Mouse (Mus musculus) cerebellum, adult 11 months (tissue): Measurements from ENCODE around the gene Rps18.
"Not testable (repeated sequence)": the region's sequence is repeated elsewhere in the genome, so short reads cannot be mapped to it uniquely, and the experiment has no call there.

ENCODE experiments used
- DNase-seq: peaks from one replicate; pipeline ENCODE4 v3.0.0; 2022

Gene Rps18

DNA sequence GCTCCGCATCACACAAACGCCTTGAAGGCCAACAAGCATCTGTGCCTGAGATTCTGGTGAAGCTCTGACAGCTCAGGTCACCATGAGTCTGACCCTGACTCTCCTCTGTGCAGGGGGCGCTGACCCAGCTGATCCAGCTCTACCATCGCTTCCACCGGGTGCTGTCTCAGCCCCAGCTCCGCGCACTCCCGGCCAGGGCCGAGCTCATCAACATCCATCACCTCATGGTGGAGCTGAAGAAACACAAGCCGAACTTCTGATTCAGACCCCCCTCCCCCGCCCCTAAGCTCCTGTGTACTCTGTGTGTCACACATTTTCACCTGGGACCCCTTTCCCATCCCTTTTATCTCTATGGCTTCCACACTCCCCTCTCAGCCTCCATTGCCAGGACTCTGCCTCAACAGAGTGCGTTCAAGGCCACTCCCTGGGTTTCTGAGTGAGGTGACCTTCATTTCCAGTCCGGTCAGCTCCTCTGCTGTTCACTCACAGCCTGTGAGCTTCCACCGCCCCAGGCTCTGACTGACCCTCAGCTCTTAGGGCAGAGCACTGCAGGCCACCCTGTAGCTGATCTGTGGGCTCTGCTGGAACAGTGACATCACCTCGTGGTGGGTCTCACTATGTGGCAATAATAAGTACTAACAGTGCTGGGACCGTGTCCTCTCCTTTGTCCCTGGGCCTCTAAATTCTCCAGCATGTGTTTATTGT is 10.2 kb upstream of the Rps18 start:
- no peak for DNase-seq

DNA sequence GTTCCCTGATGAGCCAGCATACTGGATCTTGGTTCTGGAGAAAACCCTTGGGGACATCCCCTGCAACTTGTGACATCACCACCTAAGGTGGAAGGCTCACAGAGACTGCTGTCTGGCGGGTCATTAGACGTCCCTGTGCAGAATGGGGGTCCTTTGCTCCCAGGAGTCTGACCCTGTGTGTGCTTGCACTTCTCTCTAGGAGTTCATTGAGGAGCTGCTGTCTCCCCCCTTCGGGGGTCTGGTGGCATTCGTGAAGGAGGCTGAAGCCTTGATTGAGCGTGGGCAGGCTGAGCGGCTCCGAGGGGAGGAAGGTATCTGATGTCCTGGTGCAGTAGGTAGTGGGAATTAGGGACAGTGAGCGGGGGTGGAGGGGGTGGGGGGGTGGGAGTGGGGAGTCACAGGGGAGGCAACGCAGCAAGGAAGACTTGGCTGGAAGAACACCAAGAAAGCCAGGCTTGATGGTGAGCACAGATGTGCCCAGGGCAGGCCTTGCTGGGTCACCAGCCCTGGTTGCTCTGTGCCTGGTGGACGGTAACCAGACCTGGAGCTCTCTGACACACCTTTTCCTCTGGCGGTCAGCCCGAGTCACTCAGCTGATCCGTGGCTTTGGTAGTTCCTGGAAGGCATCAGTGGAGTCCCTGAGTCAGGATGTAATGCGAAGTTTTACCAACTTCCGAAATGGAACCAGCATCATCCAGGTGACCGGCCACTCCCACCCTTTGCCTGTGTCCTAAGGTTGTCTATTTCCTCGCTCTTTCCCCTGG is 9.5 kb upstream of the Rps18 start:
- DNase-seq, result no peak

DNA sequence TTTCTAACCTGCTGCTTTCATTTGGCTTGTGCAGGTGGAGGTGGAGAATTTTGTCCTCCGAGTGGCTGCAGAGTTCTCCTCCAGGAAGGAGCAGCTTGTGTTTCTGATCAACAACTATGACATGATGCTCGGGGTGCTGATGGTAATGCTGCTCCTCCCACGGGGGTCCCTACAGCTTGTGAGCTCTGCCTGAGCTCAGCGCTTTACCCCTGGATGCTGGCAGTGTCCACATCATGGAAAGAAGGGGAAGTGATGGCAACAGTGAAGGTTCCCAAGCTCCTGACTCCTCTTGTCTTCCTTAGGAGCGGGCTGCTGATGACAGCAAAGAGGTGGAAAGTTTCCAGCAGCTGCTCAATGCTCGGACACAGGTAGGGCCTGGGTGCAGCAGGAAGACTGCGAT is 7.1 kb upstream of the Rps18 start:
- no peak for DNase-seq

DNA sequence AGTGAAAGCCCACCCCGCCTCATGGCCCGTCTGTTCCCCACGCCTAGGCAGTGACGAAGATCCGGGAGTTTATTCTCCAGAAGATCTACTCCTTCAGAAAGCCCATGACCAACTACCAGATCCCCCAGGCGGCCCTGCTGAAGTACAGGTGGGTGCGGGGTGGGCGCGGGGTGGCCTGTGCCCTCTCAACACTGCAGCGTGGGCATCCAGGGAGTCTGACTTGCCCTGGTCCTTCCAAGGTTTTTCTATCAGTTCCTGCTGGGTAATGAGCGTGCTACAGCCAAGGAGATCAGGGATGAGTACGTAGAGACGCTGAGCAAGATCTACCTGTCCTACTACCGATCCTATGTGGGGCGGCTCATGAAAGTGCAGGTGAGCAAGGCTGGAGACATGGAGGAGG is 4.1 kb upstream of the Rps18 start:
- no peak for DNase-seq

DNA sequence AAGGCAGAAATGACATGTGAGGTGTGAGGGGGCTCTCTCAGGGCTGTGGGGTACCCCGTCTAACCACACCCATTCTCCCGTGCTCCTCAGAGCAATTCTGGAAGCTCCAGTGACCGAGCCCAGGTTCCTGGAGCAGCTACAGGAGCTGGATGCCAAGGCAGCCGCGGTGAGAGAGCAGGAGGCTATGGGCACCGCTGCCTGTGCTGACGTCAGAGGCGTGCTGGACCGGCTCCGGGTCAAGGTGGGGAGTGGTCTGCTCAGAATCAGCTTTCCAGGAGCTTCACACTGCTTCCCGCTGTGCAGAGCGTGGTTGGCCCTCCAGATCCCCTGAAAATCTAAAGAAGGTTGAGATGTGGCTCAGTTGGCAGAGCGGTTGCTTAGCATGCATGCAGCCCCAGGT is 3.3 kb upstream of the Rps18 start:
- DNase-seq, result no peak

DNA sequence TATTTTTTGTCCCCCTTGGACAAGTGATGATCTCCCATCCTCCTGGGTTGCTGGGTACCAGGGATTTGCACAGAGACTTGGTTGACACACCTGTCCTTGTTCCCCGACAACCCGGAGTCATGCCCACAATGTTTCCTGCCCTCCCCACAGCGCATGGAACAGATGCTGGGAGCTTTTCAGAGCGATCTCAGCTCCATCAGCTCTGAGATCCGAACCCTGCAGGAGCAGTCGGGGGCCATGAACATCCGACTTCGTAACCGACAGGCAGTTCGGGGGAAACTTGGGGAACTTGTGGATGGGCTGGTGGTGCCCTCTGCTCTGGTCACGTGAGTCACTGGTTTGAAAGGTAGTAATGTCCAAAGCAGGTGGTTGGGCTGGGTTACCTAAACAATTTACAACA is 2.6 kb upstream of the Rps18 start:
- no peak for DNase-seq

DNA sequence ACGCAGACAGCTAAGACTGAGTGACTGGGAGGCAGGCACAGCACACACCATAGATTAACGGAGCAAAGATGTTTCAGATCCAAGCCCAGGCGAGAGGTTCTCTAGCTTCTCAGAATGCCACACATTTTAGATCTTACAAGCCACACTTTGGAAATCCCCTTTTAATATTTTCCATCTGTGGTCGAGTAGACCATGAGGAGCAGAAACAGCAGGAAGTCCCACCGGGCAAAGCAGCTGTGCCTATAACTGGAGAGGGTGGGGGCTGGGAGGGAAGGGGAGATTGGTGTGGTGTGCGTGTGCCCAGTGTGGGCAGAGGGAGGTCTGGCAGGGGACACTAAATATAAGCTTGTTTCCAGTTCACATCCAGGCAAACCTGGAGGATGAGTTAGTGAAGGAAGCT is 1.7 kb upstream of the Rps18 start:
- no peak for DNase-seq

DNA sequence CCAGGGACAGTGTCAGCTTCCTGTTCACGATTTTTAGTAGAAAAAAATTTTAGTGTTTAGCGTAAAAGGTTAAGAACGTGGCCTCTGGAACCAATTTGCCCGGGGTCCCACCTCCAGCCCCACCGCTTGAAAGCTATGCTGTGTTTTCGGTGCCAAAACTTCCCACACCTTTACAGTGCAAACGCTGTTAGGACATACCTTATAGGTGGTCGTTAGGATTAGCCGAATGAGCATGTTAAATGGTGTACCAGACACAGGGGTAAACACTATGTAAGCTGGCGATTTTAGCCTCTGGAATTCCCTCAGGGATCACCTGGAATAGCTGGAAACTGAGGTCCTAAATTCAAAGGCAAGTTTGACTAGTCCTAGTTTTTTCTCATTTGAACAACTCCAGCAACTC is 535 bp upstream of the Rps18 start:
- DNase-seq, result no peak

DNA sequence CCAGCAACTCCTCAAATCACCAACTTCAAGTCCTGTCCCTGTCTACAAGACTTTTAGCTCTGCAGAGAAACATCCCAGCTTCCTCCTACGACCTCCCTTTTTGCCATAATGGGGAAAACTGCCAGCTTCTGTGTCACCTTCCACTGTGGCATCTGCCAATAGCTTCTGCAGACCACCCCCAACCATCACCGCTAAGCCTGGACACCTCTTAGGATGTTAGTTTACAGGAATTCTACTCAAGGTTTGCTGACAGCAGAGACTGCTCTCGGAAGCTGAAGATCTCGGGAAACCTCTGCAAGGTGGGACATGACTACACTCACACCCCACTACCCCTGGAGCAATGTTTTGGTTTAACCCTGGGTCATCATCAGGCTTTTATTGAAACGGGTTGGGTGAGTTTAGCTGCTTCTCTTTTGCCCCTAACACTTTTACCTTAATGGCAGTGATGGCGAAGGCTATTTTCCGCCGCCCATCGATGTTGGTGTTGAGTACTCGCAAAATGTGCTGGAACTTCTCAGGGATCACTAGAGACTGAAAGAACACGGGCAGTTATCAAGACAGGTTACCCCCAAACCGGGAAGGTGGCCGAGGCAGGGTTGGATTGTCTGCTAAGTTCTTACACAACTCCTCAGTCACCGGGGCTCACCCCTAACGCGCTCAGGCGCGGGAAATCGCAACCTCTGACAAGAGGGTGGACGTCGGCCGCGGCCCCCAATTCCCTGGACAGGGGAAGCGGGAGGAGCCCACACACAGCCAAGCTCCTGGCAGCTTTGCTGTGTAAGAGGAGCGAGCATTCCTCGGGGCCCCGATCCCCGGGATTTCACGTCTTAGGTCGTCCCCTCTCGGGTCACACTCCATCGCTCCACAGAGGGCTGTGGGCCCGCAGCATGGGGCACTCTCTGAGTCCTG is 901 bp downstream of the Rps18 start:
- DNase-seq, result no peak

DNA sequence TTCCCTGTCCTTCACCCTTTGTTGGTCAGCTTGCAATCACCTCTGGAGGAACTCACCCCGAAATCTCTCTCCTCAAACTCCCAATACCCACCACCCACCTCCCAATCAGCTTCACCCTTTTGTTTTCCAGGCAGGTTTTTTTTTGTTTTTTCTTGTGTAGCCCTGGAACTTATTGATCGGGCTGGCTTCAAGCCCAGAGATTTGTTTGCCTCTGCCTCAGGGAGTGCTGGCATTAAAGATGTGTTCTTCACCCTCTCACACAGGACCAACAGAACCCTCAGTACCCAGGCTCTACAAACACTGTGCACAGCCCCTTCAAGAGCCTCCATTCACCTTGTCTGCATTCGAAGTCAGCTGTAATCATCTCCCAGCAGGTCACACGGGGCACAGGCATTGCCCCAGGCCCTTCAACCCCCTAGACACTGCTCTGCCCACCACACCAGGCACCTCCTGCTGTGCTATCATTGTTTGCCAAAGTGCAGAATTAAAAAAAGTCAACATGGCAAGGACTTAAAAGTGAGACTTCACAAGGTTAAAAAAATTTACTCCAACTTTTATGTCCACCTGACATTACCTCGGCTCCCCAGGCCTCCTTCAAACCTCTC is 1.7 kb downstream of the Rps18 start:
- no peak for DNase-seq

DNA sequence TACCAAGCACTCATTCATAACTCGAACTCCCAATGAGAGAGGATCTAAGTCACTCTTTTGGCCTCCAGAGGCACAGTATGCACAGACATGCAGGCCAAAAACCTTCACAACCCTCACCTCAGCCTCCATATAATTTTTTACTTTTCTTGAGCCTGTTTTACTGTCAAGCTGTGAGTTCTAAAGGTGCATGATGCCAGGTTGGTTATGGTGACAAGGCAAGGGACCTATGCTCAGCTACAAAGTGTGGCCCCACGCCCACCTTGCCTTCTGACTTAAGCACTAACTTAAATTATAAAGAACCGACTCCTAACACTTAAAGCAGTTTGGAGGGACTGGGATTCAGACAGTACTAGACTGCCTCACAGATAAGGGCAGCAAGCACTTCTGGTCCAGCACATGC is 2.5 kb downstream of the Rps18 start:
- no peak for DNase-seq

DNA sequence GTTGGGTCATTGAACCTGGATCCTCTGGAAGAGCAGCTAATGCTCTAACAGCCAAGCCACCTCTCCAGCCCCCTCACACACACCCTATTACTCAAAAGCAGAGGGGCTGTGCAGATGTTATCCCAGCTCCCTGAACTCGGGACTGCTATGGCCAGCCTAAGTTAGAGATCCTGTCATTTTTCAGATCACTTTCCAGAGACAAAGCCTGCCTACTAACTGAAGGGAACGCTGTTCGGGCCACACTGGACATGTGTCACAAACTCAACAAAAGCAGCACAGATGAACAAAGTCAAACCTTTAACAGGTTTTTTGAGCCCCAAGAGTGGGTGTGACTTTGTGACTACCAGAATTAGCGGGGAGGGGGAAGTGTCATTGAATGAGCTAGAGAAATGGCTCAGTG is 2.9 kb downstream of the Rps18 start:
- no peak for DNase-seq

DNA sequence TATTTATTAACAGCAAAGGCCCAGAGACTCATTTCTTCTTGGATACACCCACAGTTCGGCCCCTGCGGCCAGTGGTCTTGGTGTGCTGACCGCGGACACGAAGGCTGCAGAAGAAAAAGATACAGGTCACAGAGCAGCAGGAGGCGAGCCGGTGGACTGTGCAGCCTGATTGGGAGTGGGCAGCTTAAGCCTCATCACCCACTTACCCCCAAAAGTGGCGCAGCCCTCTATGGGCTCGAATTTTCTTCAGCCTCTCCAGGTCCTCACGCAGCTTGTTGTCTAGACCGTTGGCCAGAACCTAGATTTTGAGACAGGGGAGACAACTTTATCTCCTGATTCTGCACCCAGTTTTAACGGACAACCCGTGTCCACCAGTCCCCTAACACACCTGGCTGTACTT is 3.8 kb downstream of the Rps18 start:
- DNase-seq, result not testable (repeated sequence)

DNA sequence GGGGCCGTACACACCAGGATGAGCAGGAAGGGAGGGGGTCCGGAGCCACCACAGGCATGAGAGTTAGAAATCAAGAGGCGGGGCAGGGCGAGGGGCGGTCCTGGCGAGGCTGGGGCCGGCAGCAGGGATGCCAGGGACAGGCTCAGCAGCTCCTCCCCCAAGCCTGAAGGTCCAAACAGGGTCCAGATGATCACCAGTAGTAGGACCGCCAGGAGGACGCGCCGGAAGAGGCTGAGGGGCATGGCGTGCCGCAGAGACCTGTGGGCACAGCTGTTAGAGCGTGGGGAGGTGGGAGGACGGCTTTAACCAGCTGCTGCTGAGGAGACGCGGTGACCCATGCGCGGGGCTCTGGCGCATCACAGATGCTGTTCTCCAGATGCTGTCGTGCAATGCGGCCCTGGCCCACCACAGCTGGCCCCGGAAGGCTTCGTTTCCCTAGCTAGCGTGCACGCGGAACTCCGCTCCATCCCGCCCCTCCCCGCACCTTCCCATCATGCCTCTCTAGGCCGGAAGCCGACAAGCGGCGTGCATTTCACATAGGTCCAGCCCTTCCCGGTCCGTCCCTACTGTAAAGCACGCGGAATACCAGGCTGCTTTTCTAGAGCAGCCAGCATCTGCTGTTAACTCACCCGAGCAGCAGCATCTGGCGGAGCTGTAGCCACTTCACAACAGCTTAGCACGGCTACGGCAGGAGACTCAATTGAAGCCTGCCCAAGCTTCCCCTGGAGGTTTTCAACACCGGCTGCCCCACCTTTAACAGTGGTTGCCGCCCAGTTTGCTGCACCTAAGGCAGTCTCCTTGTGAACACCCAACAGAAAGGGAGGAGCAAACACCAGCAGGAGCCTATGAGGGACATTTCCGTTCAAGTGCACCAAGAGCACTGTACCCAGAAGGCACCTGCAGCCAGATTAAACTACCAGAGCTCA is 4.5 kb downstream of the Rps18 start, which contains the start of gene B3galt4:
Gene B3galt4, minus strand, starts transcription at position 468 of the 926 bp plus-strand sequence.
- no peak for DNase-seq

DNA sequence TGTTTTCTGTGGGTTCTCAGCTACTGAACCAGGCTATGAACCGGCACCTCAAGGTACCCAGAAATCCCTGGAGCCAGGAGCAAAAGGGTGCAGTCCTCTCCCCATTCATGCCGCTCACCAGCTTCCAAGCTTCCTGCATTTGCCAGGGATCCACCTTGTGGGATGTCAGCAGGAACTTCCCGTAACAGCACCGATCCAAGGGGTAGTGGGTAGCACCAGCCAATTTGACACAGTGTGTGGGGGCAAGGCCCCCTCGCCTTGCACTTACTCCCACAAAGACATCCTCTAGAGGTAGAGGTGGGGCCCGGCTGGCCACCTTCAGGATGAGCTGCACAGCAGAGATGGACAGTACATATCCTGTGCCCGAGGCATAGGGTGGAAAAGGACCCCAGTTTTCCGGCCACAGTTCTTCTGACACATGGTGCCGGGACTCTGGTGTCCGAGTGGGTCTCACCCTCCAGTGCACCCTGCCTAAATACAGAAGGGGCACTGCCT is 5.6 kb downstream of the Rps18 start:
- no peak for DNase-seq

DNA sequence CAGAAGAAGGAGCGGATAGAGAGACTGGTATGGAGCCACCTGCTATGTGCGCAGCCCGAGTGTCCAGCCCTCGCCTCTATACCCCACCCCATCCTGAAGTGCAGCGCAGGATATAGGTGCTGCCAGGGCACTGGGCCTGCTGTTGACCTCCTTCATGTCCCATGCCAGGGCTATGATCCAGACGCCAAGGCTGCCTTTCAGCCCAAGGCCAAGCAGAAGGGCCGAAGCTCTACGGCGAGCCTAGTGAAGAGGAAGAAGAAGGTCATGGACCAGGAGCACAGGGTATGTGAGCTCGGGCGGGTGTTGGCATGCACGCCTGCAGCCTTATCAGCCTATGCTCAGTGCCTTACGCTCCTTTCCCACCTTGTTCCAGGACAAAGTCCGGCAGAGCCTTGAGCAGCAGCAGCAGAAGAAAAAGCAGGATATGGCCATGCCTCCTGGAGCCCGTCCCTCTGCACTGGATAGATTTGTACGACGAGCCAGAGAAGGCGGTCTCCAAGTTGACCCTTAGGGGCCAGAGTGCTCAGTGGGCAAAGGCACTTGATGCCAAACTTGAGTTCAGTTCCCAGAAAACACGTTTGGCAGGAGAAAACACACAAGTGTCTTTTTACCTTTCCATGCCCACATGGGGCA is 6.8 kb downstream of the Rps18 start:
- DNase-seq, result no peak

DNA sequence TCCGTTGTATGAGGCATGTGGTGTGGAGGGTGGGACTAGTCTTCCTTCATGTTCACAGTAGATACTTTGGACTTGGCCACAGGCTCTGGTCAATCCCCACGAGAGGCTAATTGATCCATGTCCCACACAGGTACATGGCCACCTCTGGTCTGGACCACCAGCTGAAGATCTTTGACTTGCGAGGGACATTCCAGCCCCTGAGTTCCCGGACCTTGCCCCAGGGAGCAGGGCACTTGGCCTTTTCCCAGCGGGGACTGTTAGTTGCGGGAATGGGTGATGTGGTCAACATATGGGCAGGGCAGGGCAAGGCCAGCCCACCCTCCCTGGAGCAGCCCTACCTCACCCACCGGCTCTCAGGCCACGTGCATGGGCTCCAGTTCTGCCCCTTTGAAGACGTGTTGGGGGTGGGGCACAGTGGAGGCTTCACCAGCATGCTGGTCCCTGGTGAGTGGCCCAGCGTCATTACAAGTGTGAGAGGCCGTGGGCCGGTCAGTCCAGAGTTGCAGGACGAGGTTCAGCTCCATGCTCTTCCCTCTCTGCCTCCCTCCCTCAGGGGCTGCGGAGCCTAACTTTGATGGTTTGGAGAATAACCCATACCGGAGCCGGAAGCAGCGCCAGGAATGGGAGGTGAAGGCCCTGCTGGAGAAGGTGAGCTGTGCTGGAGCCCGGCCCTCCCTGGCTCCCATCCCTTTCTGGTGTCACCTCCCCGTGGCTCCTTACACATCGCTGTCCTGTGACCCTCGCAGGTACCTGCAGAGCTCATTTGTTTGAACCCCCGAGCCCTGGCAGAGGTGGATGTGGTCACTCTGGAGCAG is 7.5 kb downstream of the Rps18 start:
- no peak for DNase-seq

DNA sequence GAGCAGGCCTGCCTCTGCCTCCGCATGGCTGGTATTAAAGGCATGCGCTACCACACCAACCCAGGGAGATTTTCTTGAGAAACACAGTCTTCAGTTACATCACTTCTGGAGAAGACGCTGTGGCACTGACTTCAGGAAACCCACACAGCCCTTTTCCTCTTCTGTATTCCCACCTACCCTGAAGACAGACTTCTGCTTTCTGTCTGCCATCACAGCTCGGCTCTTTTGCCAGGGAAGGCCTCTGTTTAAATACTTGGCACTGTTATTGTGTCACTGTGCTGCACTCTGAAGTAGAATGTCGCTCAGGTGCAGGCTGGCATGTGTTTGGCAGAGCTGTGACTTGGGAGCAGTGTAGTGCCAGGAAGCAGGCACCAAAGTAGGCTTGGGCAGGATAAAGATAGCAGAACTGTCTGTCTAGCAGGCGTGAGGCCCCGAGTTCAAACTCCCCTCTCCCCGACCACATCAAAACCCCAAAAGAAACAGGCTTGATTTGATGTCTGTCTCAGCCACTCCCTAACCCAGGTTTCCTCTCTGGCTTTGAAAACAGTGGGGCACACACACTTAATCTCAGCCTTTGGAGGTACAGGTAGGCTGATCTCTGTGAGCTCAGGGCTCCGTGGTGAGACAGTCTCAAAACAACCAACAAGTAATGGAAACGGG is 8.2 kb downstream of the Rps18 start:
- no peak for DNase-seq

DNA sequence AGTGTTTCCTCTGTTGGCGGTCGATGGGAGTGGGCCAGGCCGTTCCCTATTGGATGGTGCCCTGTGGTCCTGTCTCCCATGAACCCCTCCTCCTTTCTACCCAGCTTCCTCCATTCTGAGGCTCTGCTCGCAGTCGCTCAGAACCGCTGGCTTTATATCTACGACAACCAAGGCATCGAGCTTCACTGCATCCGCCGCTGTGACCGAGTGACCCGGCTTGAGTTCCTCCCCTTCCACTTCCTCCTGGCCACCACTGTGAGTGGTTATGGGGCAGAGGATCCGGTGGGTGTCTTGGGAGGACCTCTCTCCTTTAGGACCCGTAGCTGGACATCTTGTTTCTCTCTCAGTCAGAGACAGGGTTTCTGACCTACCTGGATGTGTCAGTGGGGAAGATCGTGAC is 12.3 kb downstream of the Rps18 start:
- DNase-seq, result no peak

DNA sequence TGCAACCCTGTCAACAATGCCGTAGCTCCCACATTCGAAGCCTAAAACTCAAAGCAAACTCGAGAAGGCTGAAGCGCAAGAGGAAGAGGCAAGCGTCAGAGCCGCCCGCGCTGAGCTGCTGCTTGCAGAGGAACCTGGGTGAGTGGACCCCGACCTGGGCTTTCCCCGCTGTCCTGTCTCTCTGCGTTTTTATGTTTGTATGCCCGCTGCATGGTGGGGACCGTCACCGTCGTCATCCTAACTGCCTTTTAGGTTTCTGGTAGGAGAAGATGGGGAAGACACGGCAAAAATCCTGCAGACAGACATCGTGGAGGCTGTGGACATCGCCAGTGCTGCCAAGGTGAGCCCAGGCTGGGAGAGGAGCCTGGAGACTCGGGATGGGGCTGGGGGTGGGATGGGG is 14.4 kb downstream of the Rps18 start:
- no peak for DNase-seq
